Mouse (Mus musculus): Measurements from ENCODE around the gene Gm27021.

Gene Gm27021

GRCm38 (mm10) chr8:120595963-120596362 is 71.9 kb downstream of the Gm27021 start:
- peak; percentile 56 for DNase-seq

- DNase-seq, result no peak
Observed at GRCm38 (mm10) chr8:120594571-120594970, 73.3 kb downstream of the Gm27021 start.

- no peak for DNase-seq
Observed at GRCm38 (mm10) chr8:120591587-120592292, 76.1 kb downstream of the Gm27021 start.

GRCm38 (mm10) chr8:120589921-120590320 is 78.0 kb downstream of the Gm27021 start:
- DNase-seq, result peak; percentile 55

GRCm38 (mm10) chr8:120588908-120589771 is 78.7 kb downstream of the Gm27021 start, which contains the start of gene Gins2:
TSS of gene Gins2 (minus strand) at chr8:120589304.
- DNase-seq, result peak; percentile 100

GRCm38 (mm10) chr8:120585521-120585920 is 82.4 kb downstream of the Gm27021 start:
- no peak for DNase-seq

GRCm38 (mm10) chr8:120581811-120582210 is 86.1 kb downstream of the Gm27021 start:
- DNase-seq, result no peak

- DNase-seq, result no peak
Observed at GRCm38 (mm10) chr8:120581329-120581728, 86.5 kb downstream of the Gm27021 start.

- DNase-seq, result no peak
Observed at GRCm38 (mm10) chr8:120580336-120581000, 87.4 kb downstream of the Gm27021 start.

- no peak for DNase-seq
Observed at GRCm38 (mm10) chr8:120577821-120578220, 90.1 kb downstream of the Gm27021 start.

- peak; percentile 79 for DNase-seq
Observed at GRCm38 (mm10) chr8:120575801-120576200, 92.1 kb downstream of the Gm27021 start.

- DNase-seq, result peak; percentile 30
Observed at GRCm38 (mm10) chr8:120574941-120575340, 92.9 kb downstream of the Gm27021 start.

GRCm38 (mm10) chr8:120573866-120574265 is 94.0 kb downstream of the Gm27021 start:
- no peak for DNase-seq

- no peak for DNase-seq
Observed at GRCm38 (mm10) chr8:120572534-120572933, 95.3 kb downstream of the Gm27021 start.

GRCm38 (mm10) chr8:120571561-120571960 is 96.3 kb downstream of the Gm27021 start:
- no peak for DNase-seq

- DNase-seq, result peak; percentile 77
Observed at GRCm38 (mm10) chr8:120569939-120570715, 97.8 kb downstream of the Gm27021 start.

GRCm38 (mm10) chr8:120569123-120569522 is 98.8 kb downstream of the Gm27021 start:
- no peak for DNase-seq

- no peak for DNase-seq
Observed at GRCm38 (mm10) chr8:120568164-120568798, 99.6 kb downstream of the Gm27021 start.

- no peak for DNase-seq
Observed at GRCm38 (mm10) chr8:120567731-120568130, 100.1 kb downstream of the Gm27021 start.

GRCm38 (mm10) chr8:120566681-120567080 is 101.2 kb downstream of the Gm27021 start:
- no peak for DNase-seq

- no peak for DNase-seq
Observed at GRCm38 (mm10) chr8:120565151-120565711, 102.6 kb downstream of the Gm27021 start.

All from kidney, adult 9 months (tissue).